Comparison of ENCODE assay signal across 9 mouse cellular contexts in the genomic region with DNA sequence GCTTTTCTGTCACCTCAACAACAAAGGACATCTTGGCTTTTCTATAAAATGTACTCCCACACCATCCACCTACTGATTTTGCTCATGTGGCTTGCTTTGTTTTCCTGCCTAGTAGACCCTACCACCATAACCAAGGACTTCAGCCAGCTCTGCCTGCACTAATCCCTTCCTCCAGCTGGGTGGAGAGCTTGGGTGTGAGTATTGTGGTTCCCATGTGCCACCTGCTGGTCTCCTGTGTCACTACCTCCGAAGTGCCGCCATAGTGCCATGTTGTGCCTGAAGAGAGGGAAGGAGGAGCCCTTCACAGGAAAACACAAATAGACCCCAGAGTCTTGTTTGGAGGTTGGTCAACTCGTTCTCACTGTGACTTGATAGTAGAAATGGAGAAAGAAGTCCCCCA.
A peak's percentile ranks its signal among the peaks of the same experiment; 100 is the strongest.
DNase-seq lines count a peak whose midpoint lies in the region; ATAC-seq and TF ChIP-seq lines count a peak whose summit lies in the region.
"Had no signal": no experiment of that assay in that cellular context is flagged by ENCODE, and none has a peak within 500 bp of the region (broad histone marks: within the 10 kb centered on the region; RNA-seq: fewer than 3 reads in every experiment).

No protein-coding gene starts in this region.

- no peaks in the 10 kb centered on the region for H3K27me3 ChIP-seq in Patski
- no peaks in the 10 kb centered on the region for H3K27me3 ChIP-seq in intestine, embryonic 15.5 days (replicated peaks)
- no peaks in the 10 kb centered on the region for H3K27me3 ChIP-seq in midbrain, embryonic 13.5 days
- no peaks in the 10 kb centered on the region for H3K27me3 ChIP-seq in small intestine, adult 2 months (ENCODE audit: control insufficient read depth, insufficient read depth, low read length)
- H3K27me3 ChIP-seq: embryonic facial prominence, embryonic 12.5 days had no signal

- DNase-seq in 3134 (ENCODE audit: extremely low read depth, insufficient read length, low spot score), result peak; percentile 35
- DNase-seq in Patski (ENCODE audit: low read depth, low spot score), result peak; percentile 20
- DNase-seq in cerebellum, postnatal 10 days, result peak; percentile 91
- peak; percentile 34 to 48 for DNase-seq in frontal cortex, postnatal 14 days (ENCODE audit: low spot score in 2 of 2)
- peak; percentile 47 to 51 for DNase-seq in left cerebral cortex, adult 8-10 months (ENCODE audit: low spot score in 2 of 2)

- H3K9me3 ChIP-seq in intestine, embryonic 15.5 days, result no peaks in the 10 kb centered on the region
- H3K9me3 ChIP-seq in midbrain, embryonic 13.5 days, result no peaks in the 10 kb centered on the region
- H3K9me3 ChIP-seq: embryonic facial prominence, embryonic 12.5 days had no signal

- no peak for TF ChIP-seq POLR2A in small intestine, adult 2 months (IDR thresholded peaks at IDR 0.05; ENCODE audit: low read depth, low read length)

- CTCF ChIA-PET in Patski (lab: Charles Lee), result no interaction called here

- in situ Hi-C loops in Patski (cut with MboI; ENCODE audit: low pct_unique_long_range_greater_than_20kb), result no loop called here

- H3K4me1 ChIP-seq in intestine, embryonic 15.5 days (replicated peaks), result no peaks in the 10 kb centered on the region
- peaks cover 4% of the 10 kb centered on the region; the same call in 1 of the 2 replicates for H3K4me1 ChIP-seq in midbrain, embryonic 13.5 days (replicated peaks)
- H3K4me1 ChIP-seq in small intestine, adult 2 months (ENCODE audit: control insufficient read depth, insufficient read depth, insufficient read length, low read length), result no peaks in the 10 kb centered on the region
- H3K4me1 ChIP-seq: embryonic facial prominence, embryonic 12.5 days had no signal

- WGBS in intestine, embryonic 15.5 days, result 11% methylated on average over 3 of the region's 3 CpGs
- 11% methylated on average over 3 of the region's 3 CpGs for WGBS in midbrain, embryonic 13.5 days
- WGBS in small intestine, adult 2 months, result 5% methylated on average over 3 of the region's 3 CpGs

- peak; percentile 90 for TF ChIP-seq CTCF in Patski (IDR thresholded peaks at IDR 0.05)
- TF ChIP-seq CTCF in small intestine, adult 2 months (IDR thresholded peaks at IDR 0.05; ENCODE audit: extremely low read depth, insufficient read length, insufficient replicate concordance, low read depth, low read length), result peak; percentile 98; the same call in 1 of the 2 replicates

- ATAC-seq in Patski, result peak; percentile 90
- ATAC-seq in intestine, embryonic 15.5 days, result peak; percentile 85
- ATAC-seq in midbrain, embryonic 13.5 days, result peak; percentile 82

- H3K27ac ChIP-seq in intestine, embryonic 15.5 days, result no peak overlapping the region
- no peak overlapping the region for H3K27ac ChIP-seq in midbrain, embryonic 13.5 days
- no peak overlapping the region for H3K27ac ChIP-seq in small intestine, adult 2 months (ENCODE audit: insufficient read depth, low read depth, low read length)
- H3K27ac ChIP-seq: embryonic facial prominence, embryonic 12.5 days had no signal

- H3K9ac ChIP-seq in intestine, embryonic 15.5 days, result no peak overlapping the region
- no peak overlapping the region for H3K9ac ChIP-seq in midbrain, embryonic 13.5 days (replicated peaks)
- H3K9ac ChIP-seq: embryonic facial prominence, embryonic 12.5 days had no signal

- POLR2A ChIA-PET in Patski (lab: Charles Lee), result no interaction called here

- H3K4me3 ChIP-seq in intestine, embryonic 15.5 days (replicated peaks), result no peak overlapping the region
- no peak overlapping the region for H3K4me3 ChIP-seq in midbrain, embryonic 13.5 days (replicated peaks)
- no peak overlapping the region for H3K4me3 ChIP-seq in small intestine, adult 2 months (ENCODE audit: low read depth, low read length)
- H3K4me3 ChIP-seq: embryonic facial prominence, embryonic 12.5 days had no signal

- H3K4me2 ChIP-seq in intestine, embryonic 15.5 days (replicated peaks), result no peak overlapping the region
- H3K4me2 ChIP-seq in midbrain, embryonic 13.5 days (replicated peaks), result no peak overlapping the region
- H3K4me2 ChIP-seq: embryonic facial prominence, embryonic 12.5 days had no signal

- H3K36me3 ChIP-seq in intestine, embryonic 15.5 days, result no peaks in the 10 kb centered on the region
- H3K36me3 ChIP-seq in midbrain, embryonic 13.5 days, result no peaks in the 10 kb centered on the region
- no peaks in the 10 kb centered on the region for H3K36me3 ChIP-seq in small intestine, adult 2 months (ENCODE audit: control insufficient read depth, insufficient read depth, low read length)
- H3K36me3 ChIP-seq: embryonic facial prominence, embryonic 12.5 days had no signal

Comparison
In these comparisons a context has a peak if more than half of its experiments do, and no peak if none do; other contexts are left out.
1. DNase-seq: peak in every context shown above with its lines; median percentile 91 in cerebellum, postnatal 10 days; 49 in left cerebral cortex, adult 8-10 months; 41 in frontal cortex, postnatal 14 days; 35 in 3134; 20 in Patski.